Mouse (Mus musculus): ENCODE results near the gene Slc9a9.

GRCm38 (mm10) chr9:95088221-95088620, 418.5 kb downstream of the Slc9a9 start:
- TF ChIP-seq GATA1 (IDR thresholded peaks at IDR 0.05; ENCODE audit: borderline replicate concordance, low read length) (no peak), FLI1 (IDR thresholded peaks at IDR 0.05; ENCODE audit: low read length) (no peak)

Data from megakaryocyte, embryonic 14.5 days (primary cell).